Mouse (Mus musculus) cortical plate, adult 2 months (tissue): ENCODE measurements at regions not wholly inside any gene's neighbourhood (a gene's known extent, or its start where the extent isn't known, plus 50 kb on each side); places are given as distances from the start of the nearest gene placed in this dataset.

ENCODE experiments used
- CTCF ChIP-seq: fragments of 200-500 bp; IDR thresholded peaks from 2 replicates; pipeline ENCODE4 v1.5.1; 2011; ENCODE audit warnings: mild to moderate bottlenecking, control low read depth, low read length; ENCODE audit not compliant: insufficient read depth; ENCODE audit errors: extremely low read depth
- POLR2A ChIP-seq: fragments of 200-500 bp; IDR thresholded peaks from 2 replicates; pipeline ENCODE4 v1.6.1; 2011; ENCODE audit warnings: mild to moderate bottlenecking, low read length, control low read depth; ENCODE audit not compliant: insufficient read depth; ENCODE audit errors: extremely low read depth

DNA sequence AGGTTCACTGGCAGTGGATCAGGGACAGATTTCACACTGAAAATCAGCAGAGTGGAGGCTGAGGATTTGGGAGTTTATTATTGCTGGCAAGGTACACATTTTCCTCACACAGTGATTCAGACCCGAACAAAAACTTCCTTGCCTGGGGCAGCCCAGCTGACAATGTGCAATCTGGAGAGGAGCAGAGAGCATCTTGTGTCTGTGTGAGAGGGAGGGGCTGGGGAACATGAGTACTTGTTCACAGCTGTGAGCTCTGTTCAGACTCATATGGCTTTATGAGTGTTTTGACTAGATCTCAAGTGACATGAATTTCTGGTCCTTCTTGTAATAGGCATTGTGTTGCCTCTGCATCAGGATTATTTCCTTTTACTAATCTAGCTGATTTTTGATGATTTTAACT, 74.8 kb upstream of the Tacstd2 start:
- TF ChIP-seq CTCF, result no peak
- TF ChIP-seq POLR2A, result no peak
